Comparison of ENCODE assay signal across 12 mouse cellular contexts in the genomic region with DNA sequence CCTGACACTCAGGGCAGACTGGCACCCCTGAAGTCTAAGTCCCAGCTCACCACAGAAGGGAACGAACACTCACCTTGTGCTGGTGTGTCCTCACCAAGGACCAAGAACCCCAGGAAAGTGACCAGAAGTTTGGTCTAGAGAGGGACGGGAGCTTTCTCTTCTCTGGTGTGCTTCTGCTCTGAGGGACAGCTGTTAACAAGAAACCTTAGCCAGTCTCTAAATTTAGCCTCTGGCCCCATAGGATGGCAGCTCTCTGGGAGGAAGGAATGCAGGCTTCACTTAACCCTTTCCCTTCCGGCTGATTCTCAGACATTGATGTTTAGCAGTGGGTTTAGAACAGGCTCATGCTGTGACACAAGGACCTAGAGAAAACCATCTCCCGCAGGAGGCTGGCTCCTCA. TPM values are rescaled to one million over a fixed set of nuclear protein-coding genes. Genes with fewer than 3 reads are reported as not detected.
DNase-seq lines count a peak whose midpoint lies in the region; ATAC-seq and TF ChIP-seq lines count a peak whose summit lies in the region.
"Had no signal": no experiment of that assay in that cellular context is flagged by ENCODE, and none has a peak within 500 bp of the region (broad histone marks: within the 10 kb centered on the region; RNA-seq: fewer than 3 reads in every experiment).

A gene (minus strand): TSS at position 204 of the 400 bp plus-strand sequence.

- no peak within 1 kb of the TSS for H3K9ac ChIP-seq in embryonic facial prominence, embryonic 11.5 days (replicated peaks; ENCODE audit: low read length)
- H3K9ac ChIP-seq in heart, embryonic 12.5 days, result peak within 1 kb of the TSS; percentile 84
- no peak within 1 kb of the TSS; the same call in 1 of the 2 replicates for H3K9ac ChIP-seq in limb, embryonic 14.5 days (ENCODE audit: low read depth, low read length, severe bottlenecking)

- H3K36me3 ChIP-seq in embryonic facial prominence, embryonic 11.5 days (replicated peaks; ENCODE audit: control insufficient read depth, insufficient read depth, low read depth, low read length), result no peaks in the 10 kb centered on the region
- peaks cover 19% of the 10 kb centered on the region for H3K36me3 ChIP-seq in heart, embryonic 12.5 days
- H3K36me3 ChIP-seq in limb, embryonic 14.5 days (ENCODE audit: control insufficient read depth, insufficient read depth, low read length), result no peaks in the 10 kb centered on the region

- no peak within 1 kb of the TSS for H3K4me3 ChIP-seq in embryonic facial prominence, embryonic 11.5 days (ENCODE audit: low read depth, low read length)
- peak within 1 kb of the TSS; percentile 58 for H3K4me3 ChIP-seq in heart, embryonic 12.5 days
- peak within 1 kb of the TSS; percentile 5; the same call in 1 of the 2 replicates for H3K4me3 ChIP-seq in limb, embryonic 14.5 days (replicated peaks; ENCODE audit: low read length)
- no peak within 1 kb of the TSS for H3K4me3 ChIP-seq in cerebellum, adult 2 months (replicated peaks; ENCODE audit: insufficient read depth, low read depth, low read length)
- H3K4me3 ChIP-seq in left cerebral cortex, adult 2 months, result no peak within 1 kb of the TSS

- TF ChIP-seq POLR2A in limb, embryonic 14.5 days (IDR thresholded peaks at IDR 0.05; ENCODE audit: borderline replicate concordance, extremely low read depth, insufficient read depth, insufficient read length), result no peak
- no peak for TF ChIP-seq POLR2A in cerebellum, adult 2 months (IDR thresholded peaks at IDR 0.05; ENCODE audit: borderline replicate concordance, insufficient read depth, low read length)

- H3K27me3 ChIP-seq in embryonic facial prominence, embryonic 11.5 days (ENCODE audit: control insufficient read depth, insufficient read depth, low read length), result no peaks in the 10 kb centered on the region
- no peaks in the 10 kb centered on the region for H3K27me3 ChIP-seq in heart, embryonic 12.5 days (replicated peaks)
- H3K27me3 ChIP-seq in limb, embryonic 14.5 days (ENCODE audit: control insufficient read depth, insufficient read depth, low read length), result no peaks in the 10 kb centered on the region
- H3K27me3 ChIP-seq in cerebellum, adult 2 months (ENCODE audit: control insufficient read depth, insufficient read depth, low read length), result no peaks in the 10 kb centered on the region
- H3K27me3 ChIP-seq: Patski had no signal

- no peak for ATAC-seq in embryonic facial prominence, embryonic 11.5 days (replicated peaks; ENCODE audit: insufficient number of reproducible peaks, low FRiP score, low TSS enrichment, low read depth)
- peak; percentile 49; the same call in 1 of the 2 replicates for ATAC-seq in heart, embryonic 12.5 days (ENCODE audit: insufficient number of reproducible peaks, low FRiP score)
- ATAC-seq in limb, embryonic 14.5 days (ENCODE audit: low FRiP score, low read depth), result peak; percentile 54
- ATAC-seq in activated CD4-positive, CD25-positive, alpha-beta regulatory T cell, adult 4 months, result no peak
- ATAC-seq: Patski had no signal

- intact Hi-C loops in left cerebral cortex, adult 2 months (cut with DNase I), result no loop called here

- H3K4me2 ChIP-seq in embryonic facial prominence, embryonic 11.5 days (ENCODE audit: low read depth, low read length), result 0 out of 2 replicates have a peak within 1 kb of the TSS, but pooled peaks have one; percentile 7
- H3K4me2 ChIP-seq in heart, embryonic 12.5 days, result peak within 1 kb of the TSS; percentile 73
- peak within 1 kb of the TSS; percentile 16 for H3K4me2 ChIP-seq in limb, embryonic 14.5 days (replicated peaks; ENCODE audit: low read depth, low read length, severe bottlenecking)

- H3K27ac ChIP-seq in embryonic facial prominence, embryonic 11.5 days (replicated peaks; ENCODE audit: low read depth, low read length), result no peak within 1 kb of the TSS
- H3K27ac ChIP-seq in heart, embryonic 12.5 days (ENCODE audit: poor library complexity, severe bottlenecking), result peak within 1 kb of the TSS; percentile 99
- peak within 1 kb of the TSS; percentile 30; the same call in 1 of the 2 replicates for H3K27ac ChIP-seq in limb, embryonic 14.5 days (replicated peaks; ENCODE audit: low read depth, low read length)
- no peak within 1 kb of the TSS for H3K27ac ChIP-seq in cerebellum, adult 2 months (ENCODE audit: insufficient read depth, low read length)
- no peak within 1 kb of the TSS for H3K27ac ChIP-seq in left cerebral cortex, adult 2 months

- 36% methylated on average over 4 of the region's 4 CpGs for WGBS in embryonic facial prominence, embryonic 11.5 days
- 11% methylated on average over 4 of the region's 4 CpGs for WGBS in heart, embryonic 12.5 days
- WGBS in limb, embryonic 14.5 days, result 35% methylated on average over 4 of the region's 4 CpGs
- WGBS in cerebellum, adult 2 months, result 44% methylated on average over 4 of the region's 4 CpGs

- TF ChIP-seq CTCF in cerebellum, adult 2 months (IDR thresholded peaks at IDR 0.05; ENCODE audit: borderline replicate concordance, insufficient read depth, low read depth, low read length), result no peak
- no peak for TF ChIP-seq CTCF in left cerebral cortex, adult 2 months (IDR thresholded peaks at IDR 0.05)

- no peaks in the 10 kb centered on the region for H3K9me3 ChIP-seq in embryonic facial prominence, embryonic 11.5 days (replicated peaks; ENCODE audit: control insufficient read depth, low read length)
- H3K9me3 ChIP-seq in heart, embryonic 12.5 days (replicated peaks), result peaks cover 3% of the 10 kb centered on the region; the same call in 1 of the 2 replicates
- H3K9me3 ChIP-seq in limb, embryonic 14.5 days (ENCODE audit: control insufficient read depth, low read length), result no peaks in the 10 kb centered on the region

- peak; percentile 85 for DNase-seq in R1 (ENCODE audit: low read depth, low spot score)
- DNase-seq in embryonic facial prominence, embryonic 11.5 days (ENCODE audit: low spot score), result peak; percentile 73
- DNase-seq in limb, embryonic 14.5 days (ENCODE audit: low spot score), result peak; percentile 75
- DNase-seq in cerebellum, adult 18-20 months, result no peak
- DNase-seq in cerebellum, adult 2 months, result no peak
- no peak for DNase-seq in left cerebral cortex, adult 2 months (ENCODE audit: extremely low spot score in 1 of 2, low spot score in 2 of 2)
- DNase-seq: cerebellum, adult 9-11 months; layer of hippocampus, postnatal 36 days; spleen, adult 18-20 months had no signal

- H3K4me1 ChIP-seq in embryonic facial prominence, embryonic 11.5 days (ENCODE audit: control insufficient read depth, insufficient read depth, low read length), result peaks cover 11% of the 10 kb centered on the region
- peaks cover 70% of the 10 kb centered on the region for H3K4me1 ChIP-seq in heart, embryonic 12.5 days (replicated peaks)
- peaks cover 23% of the 10 kb centered on the region for H3K4me1 ChIP-seq in limb, embryonic 14.5 days (ENCODE audit: control insufficient read depth, insufficient read depth, low read length)
- H3K4me1 ChIP-seq in cerebellum, adult 2 months (ENCODE audit: control insufficient read depth, insufficient read depth, low read length), result no peaks in the 10 kb centered on the region

RNA-seq across cellular contexts. Expression of the gene that starts here (rescaled TPM):
- 1.7 and 2.2 TPM in 2 replicates for polyA plus RNA-seq in embryonic facial prominence, embryonic 11.5 days (2014; fragmentation: Nextera tagmentation; extraction: Ambion mirVana)
- polyA plus RNA-seq in heart, embryonic 12.5 days (2016; fragmentation: Nextera tagmentation; extraction: Ambion mirVana), result 65.9 and 68.8 TPM in 2 replicates
- 2.6 and 3.6 TPM in 2 replicates for polyA plus RNA-seq in limb, embryonic 14.5 days (2012; rRNA removed)
- polyA plus RNA-seq in limb, embryonic 14.5 days (2014; fragmentation: Nextera tagmentation; extraction: Ambion mirVana), result 4.8 and 6.4 TPM in 2 replicates
- 0.15 and 0.16 TPM in 2 replicates for polyA plus RNA-seq in cerebellum, adult 2 months (2012; rRNA removed)
- not detected for polyA plus RNA-seq in activated CD4-positive, CD25-positive, alpha-beta regulatory T cell, adult 4 months (2017; shearing (Covaris generic))
- total RNA-seq in left cerebral cortex, adult 2 months (2021), result under 1 TPM; 0.12 to 0.16 TPM
- total RNA-seq: layer of hippocampus, postnatal 36 days had no signal
- polyA plus RNA-seq: Patski had no signal

Comparison
In these comparisons a context has a peak if more than half of its experiments do, and no peak if none do; other contexts are left out.
1. DNase-seq: peak in R1 (single experiment), embryonic facial prominence, embryonic 11.5 days (single experiment) and limb, embryonic 14.5 days (single experiment); none in cerebellum, adult 18-20 months (0 of 2), cerebellum, adult 2 months (0 of 2) and left cerebral cortex, adult 2 months (0 of 2).
2. ATAC-seq: peak in heart, embryonic 12.5 days (single experiment) and limb, embryonic 14.5 days (single experiment); none in embryonic facial prominence, embryonic 11.5 days (single experiment) and activated CD4-positive, CD25-positive, alpha-beta regulatory T cell, adult 4 months (single experiment).
3. H3K27ac ChIP-seq: peak in heart, embryonic 12.5 days (single experiment) and limb, embryonic 14.5 days (single experiment); none in embryonic facial prominence, embryonic 11.5 days (single experiment), cerebellum, adult 2 months (single experiment) and left cerebral cortex, adult 2 months (single experiment).
4. H3K4me2 ChIP-seq: peak in every context shown above with its lines; median percentile 73 in heart, embryonic 12.5 days; 16 in limb, embryonic 14.5 days; 7 in embryonic facial prominence, embryonic 11.5 days.
5. H3K4me3 ChIP-seq: peak in heart, embryonic 12.5 days (single experiment) and limb, embryonic 14.5 days (single experiment); none in embryonic facial prominence, embryonic 11.5 days (single experiment), cerebellum, adult 2 months (single experiment) and left cerebral cortex, adult 2 months (single experiment).